Mouse (Mus musculus) hindbrain, embryonic 12.5 days (tissue): ENCODE results near the gene Mapk6. TPM values are rescaled to one million over a fixed set of nuclear protein-coding genes. Genes with fewer than 3 reads are reported as not detected.

Experiments
- ATAC-seq: fragments of 200-750 bp; cut with Nextera tagmentation; 2 replicates; pipeline ENCODE4 v1.8.0; 2017; ENCODE audit warnings: moderate TSS enrichment; ENCODE audit not compliant: low FRiP score
- H3K27ac ChIP-seq: fragments of 300-500 bp; sonication (generic); 2 replicates; pipeline ENCODE4 v1.5.1; 2016; ENCODE audit warnings: mild to moderate bottlenecking
- H3K27me3 ChIP-seq: fragments of 300-500 bp; sonication (generic); 2 replicates; pipeline ENCODE4 v1.6.1; 2016; ENCODE audit warnings: mild to moderate bottlenecking
- H3K36me3 ChIP-seq: fragments of 300-500 bp; sonication (generic); 2 replicates; pipeline ENCODE4 v1.6.1; 2016; ENCODE audit warnings: mild to moderate bottlenecking
- H3K4me1 ChIP-seq: fragments of 300-500 bp; sonication (generic); 2 replicates; pipeline ENCODE4 v1.6.1; 2016
- H3K4me2 ChIP-seq: fragments of 300-500 bp; sonication (generic); replicated peaks from 2 replicates; pipeline ENCODE4 v1.6.1; 2016; ENCODE audit warnings: mild to moderate bottlenecking
- H3K4me3 ChIP-seq: fragments of 300-500 bp; sonication (generic); 2 replicates; pipeline ENCODE4 v1.5.1; 2016; ENCODE audit warnings: mild to moderate bottlenecking
- H3K9ac ChIP-seq: fragments of 300-500 bp; sonication (generic); 2 replicates; pipeline ENCODE4 v1.6.1; 2016; ENCODE audit warnings: mild to moderate bottlenecking, moderate library complexity
- H3K9me3 ChIP-seq: fragments of 300-500 bp; sonication (generic); replicated peaks from 2 replicates; pipeline ENCODE4 v1.6.1; 2016; ENCODE audit warnings: mild to moderate bottlenecking
- WGBS: fragments of 180-500 bp; shearing (Covaris S2); methylation state at CpG from one replicate; pipeline ENCODE4 v1.1.7; 2016; 5-methylcytosine and 5-hydroxymethylcytosine counted together
- polyA plus RNA-seq: library from polyadenylated mRNA; unstranded; fragments of >200 nt; fragmentation: Nextera tagmentation; extraction: Ambion mirVana; gene quantifications from 2 replicates; pipeline ENCODE4 v1.2.1, GENCODE M21; 2016

The Mapk6 gene
- polyA plus RNA-seq, 1 experiment from 2014 or later, result 176 TPM

DNA sequence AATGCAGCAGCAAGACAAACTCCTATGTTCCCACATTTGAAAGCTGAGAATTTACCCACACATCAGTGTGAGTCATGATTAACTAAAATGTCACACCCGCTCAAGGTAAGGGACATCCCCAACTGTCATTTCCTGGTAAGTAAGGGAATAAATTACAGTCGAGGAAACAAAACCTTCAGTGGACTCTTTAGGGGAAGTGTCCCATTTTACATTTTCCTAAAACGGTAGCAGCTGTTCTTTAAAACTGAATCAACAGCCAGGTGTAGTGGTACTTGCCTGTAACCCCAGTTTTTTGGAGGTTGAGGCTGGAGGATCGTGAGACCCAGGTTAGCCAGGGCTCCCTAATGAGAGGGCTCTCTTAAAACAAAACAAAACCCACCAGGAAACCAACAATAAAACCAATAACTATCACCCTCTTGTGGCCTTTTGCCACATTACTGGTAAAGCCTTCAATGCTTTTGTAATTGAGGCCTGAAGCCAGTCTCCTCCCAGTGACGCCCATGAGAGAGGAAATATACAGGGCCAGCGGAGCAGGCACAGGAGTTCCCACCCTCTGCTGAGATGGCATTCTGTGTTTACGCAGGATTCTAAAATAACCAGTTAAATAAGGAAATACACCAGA lies 24.5 kb upstream of the Mapk6 start:
- 45% methylated on average over 7 of the region's 7 CpGs for WGBS
- Histone ChIP-seq H3K9ac (no peak overlapping the region), H3K4me2 (no peak overlapping the region), H3K9me3 (no peaks in the 10 kb centered on the region), H3K27me3 (no peaks in the 10 kb centered on the region), H3K36me3 (no peaks in the 10 kb centered on the region), H3K4me3 (no peak overlapping the region), H3K4me1 (peaks cover 9% of the 10 kb centered on the region; the same call in 1 of the 2 replicates), H3K27ac (no peak overlapping the region)
- ATAC-seq, result peak; percentile 37; the same call in 1 of the 2 replicates

DNA sequence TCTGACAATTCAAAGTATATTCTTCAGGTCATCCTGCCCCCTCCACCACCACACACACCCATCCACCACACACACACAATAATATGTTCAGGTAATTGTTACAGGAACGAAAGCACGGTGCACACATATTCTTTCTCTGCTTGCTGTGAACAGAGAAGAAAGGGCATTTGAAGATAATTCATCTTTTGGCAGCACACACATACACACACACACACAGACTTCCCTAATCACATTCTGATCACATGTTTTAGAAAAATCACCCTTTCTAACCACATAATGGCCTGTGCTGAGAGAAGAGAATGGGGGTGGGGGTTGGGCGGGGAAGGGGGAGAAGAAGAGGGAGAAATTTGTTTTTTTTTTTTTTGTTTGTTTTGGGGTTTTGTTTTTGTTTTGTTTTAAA lies 22.9 kb upstream of the Mapk6 start:
- 62% methylated on average over 3 of the region's 3 CpGs for WGBS
- ATAC-seq, result no peak

DNA sequence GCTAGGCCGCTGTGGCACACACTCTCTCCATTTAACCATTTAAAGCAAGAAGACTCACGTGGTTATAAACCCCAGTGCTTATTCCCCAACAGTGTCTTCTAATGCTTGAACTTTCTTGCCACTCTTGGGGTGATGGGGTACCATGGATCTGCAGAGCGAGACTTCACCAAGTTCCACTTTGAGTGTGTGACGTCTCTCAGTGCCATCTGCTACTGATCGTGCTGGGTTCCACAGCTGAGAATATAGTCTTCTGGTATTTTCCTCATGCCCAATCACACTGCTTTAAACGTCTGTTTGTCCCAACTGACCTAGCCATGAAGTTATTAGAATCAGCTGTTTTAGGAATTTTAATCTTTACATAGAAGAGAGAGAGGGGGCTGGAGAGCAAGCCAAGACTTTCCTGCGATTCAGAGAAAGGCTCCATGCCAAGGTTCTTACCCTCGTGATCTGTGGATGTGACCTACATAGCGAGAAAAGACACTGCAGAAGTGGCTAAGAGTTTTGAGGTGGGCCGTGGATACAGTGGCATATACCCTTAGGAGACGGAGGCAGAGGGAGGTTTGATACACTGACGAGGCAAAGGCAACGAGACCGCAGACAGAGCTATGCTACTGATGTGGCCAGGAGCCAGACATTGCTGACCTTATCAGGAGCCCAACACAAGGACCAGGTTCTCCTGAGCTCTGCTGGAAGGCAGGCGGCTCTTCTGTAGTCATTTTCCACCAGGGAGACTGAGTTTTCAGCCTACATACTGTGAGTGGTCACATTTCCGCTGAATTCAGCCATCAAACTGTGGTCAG lies 21.2 kb upstream of the Mapk6 start:
- no peak for ATAC-seq
- no peaks in the 10 kb centered on the region for H3K36me3 ChIP-seq
- no peak overlapping the region for H3K9ac ChIP-seq
- H3K27me3 ChIP-seq, result no peaks in the 10 kb centered on the region
- H3K27ac ChIP-seq, result no peak overlapping the region
- no peaks in the 10 kb centered on the region for H3K9me3 ChIP-seq
- no peak overlapping the region for H3K4me3 ChIP-seq
- H3K4me2 ChIP-seq, result no peak overlapping the region
- peaks cover 9% of the 10 kb centered on the region; the same call in 1 of the 2 replicates for H3K4me1 ChIP-seq
- 81% methylated on average over 16 of the region's 16 CpGs for WGBS

More for the DNA sequence above, 22.9 kb upstream of the Mapk6 start:
- Histone ChIP-seq H3K27me3 (no peaks in the 10 kb centered on the region), H3K27ac (no peak overlapping the region), H3K36me3 (no peaks in the 10 kb centered on the region), H3K4me1 (peaks cover 9% of the 10 kb centered on the region; the same call in 1 of the 2 replicates), H3K4me2 (no peak overlapping the region), H3K4me3 (no peak overlapping the region), H3K9me3 (no peaks in the 10 kb centered on the region), H3K9ac (no peak overlapping the region)

GRCm38 (mm10) chr9:75429657-75430056 lies 19.9 kb upstream of the Mapk6 start:
- 95% methylated on average over 1 of the region's 1 CpGs for WGBS
- no peaks in the 10 kb centered on the region for H3K36me3 ChIP-seq
- H3K27me3 ChIP-seq, result no peaks in the 10 kb centered on the region
- peaks cover 9% of the 10 kb centered on the region; the same call in 1 of the 2 replicates for H3K4me1 ChIP-seq
- H3K4me2 ChIP-seq, result no peak overlapping the region
- ATAC-seq, result no peak
- H3K9ac ChIP-seq, result no peak overlapping the region
- H3K9me3 ChIP-seq, result no peaks in the 10 kb centered on the region
- H3K27ac ChIP-seq, result no peak overlapping the region
- no peak overlapping the region for H3K4me3 ChIP-seq

DNA sequence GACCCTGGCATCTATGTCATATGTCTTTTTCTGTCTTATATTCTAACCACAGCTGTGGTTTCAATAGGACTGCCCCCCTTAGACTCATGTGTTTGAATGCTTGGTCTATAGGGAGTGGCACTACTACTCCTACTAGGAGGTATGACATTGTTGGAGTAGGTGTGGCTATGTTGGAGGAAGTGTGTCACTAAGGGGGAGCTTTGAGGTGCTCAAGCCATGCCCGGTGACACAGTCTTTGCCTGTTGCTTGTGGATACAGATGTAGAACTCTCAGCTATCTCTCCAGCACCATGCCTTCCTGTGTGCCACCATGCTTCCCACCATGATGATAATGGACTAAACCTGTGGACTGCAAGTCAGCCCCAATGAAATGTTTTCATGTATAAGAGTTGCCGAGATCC lies 19.2 kb upstream of the Mapk6 start:
- Histone ChIP-seq H3K27me3 (no peaks in the 10 kb centered on the region), H3K9ac (no peak overlapping the region), H3K4me2 (no peak overlapping the region), H3K9me3 (no peaks in the 10 kb centered on the region), H3K4me3 (no peak overlapping the region), H3K4me1 (peaks cover 5% of the 10 kb centered on the region; the same call in 1 of the 2 replicates), H3K27ac (no peak overlapping the region), H3K36me3 (no peaks in the 10 kb centered on the region)
- 98% methylated on average over 2 of the region's 2 CpGs for WGBS
- ATAC-seq, result no peak

DNA sequence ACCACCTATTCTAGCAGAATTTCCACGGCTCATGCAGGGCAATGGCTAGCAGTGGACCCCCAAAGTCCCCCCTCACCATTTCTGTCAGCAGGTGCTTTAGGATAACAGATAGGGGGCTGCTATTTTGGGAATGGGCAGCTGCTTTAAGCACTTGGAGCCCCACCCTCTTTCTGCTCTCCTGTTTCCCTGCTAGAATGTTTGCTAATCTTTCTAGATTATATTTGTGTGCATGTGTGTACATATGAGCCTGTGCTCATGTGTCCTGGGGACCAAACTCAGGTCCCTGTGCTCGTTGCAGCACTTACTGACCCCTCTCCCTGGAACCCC lies 18.4 kb upstream of the Mapk6 start:
- no peak overlapping the region for H3K4me3 ChIP-seq
- H3K4me2 ChIP-seq, result no peak overlapping the region
- no peak for ATAC-seq
- H3K9ac ChIP-seq, result no peak overlapping the region
- no peaks in the 10 kb centered on the region for H3K27me3 ChIP-seq
- H3K9me3 ChIP-seq, result no peaks in the 10 kb centered on the region
- peaks cover 5% of the 10 kb centered on the region; the same call in 1 of the 2 replicates for H3K4me1 ChIP-seq
- 59% methylated on average over 2 of the region's 2 CpGs for whole genome bisulfite sequencing
- no peak overlapping the region for H3K27ac ChIP-seq
- no peaks in the 10 kb centered on the region for H3K36me3 ChIP-seq

DNA sequence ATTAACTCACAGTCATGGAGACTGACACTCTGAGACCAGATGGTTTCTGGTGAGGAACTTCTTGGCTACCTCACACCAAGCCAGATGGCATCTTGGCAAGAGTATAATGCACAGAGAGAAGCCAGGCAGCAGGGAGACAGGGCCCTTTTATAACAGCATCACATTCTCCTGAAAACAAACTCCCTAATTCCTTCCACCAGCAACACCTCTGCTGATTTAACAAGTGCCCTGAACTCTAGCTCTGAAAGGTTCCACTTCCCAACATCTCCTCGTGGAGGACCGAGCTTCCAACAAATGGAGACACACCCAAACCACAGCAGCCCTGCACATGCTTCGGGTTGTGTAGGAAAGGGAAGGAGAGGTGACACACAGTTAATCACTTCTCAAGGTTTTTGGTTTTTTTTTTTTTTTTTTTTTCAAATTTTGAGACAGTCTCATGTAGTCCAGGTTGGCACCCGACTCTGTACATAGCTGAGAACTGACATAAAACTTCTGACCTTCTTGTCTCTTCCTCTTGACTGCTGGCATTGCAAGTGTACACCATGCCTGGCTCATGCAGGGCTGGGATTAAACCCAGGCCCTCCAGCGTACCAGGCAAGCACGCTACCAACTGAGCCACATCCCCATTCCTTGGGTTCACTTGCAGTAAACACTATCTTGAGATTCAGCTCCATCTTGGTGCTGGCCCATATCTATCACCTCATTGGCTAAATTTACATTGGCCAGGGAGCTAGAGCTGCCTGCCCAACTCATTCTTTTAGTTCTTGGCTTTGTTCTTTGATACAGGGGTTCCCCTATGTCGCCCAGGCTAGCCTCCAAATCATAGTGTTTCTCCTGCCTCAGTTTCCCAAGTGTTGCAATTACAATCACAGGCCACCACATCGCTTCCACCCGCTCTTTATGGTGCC lies 17.8 kb upstream of the Mapk6 start:
- Histone ChIP-seq H3K9ac (no peak overlapping the region), H3K4me2 (no peak overlapping the region), H3K9me3 (no peaks in the 10 kb centered on the region), H3K27me3 (no peaks in the 10 kb centered on the region), H3K4me1 (peaks cover 5% of the 10 kb centered on the region; the same call in 1 of the 2 replicates), H3K36me3 (no peaks in the 10 kb centered on the region), H3K27ac (no peak overlapping the region), H3K4me3 (no peak overlapping the region)
- 84% methylated on average over 9 of the region's 9 CpGs for WGBS
- no peak for ATAC-seq

DNA sequence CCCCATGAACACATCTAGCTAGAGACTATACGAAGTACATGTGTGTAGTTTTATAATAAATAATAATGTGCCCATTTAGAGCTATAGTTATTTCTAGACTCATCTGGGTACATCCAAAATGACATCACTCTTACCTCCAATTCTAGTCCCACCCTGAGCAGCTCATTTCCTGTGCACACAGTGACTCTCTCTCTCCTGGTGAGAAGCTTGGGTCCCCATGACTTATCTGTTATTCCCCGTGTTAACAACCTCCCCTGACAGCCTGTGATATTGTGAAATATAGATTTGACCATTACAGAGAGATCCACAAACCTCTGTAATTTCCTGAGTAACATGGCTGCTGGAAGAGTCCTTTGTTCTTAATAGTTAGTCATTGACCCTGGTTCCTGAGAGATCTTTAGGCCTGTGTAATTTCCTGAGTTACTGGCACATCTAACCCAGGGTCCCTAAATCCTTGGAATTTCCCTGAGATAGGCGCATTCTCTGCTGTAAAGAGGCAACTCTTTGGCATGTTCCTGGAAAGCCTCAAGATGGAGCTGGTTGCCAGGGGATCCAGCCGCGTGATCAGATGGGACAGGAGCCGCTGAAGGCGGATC lies 16.1 kb upstream of the Mapk6 start:
- Histone ChIP-seq H3K9ac (no peak overlapping the region), H3K9me3 (no peaks in the 10 kb centered on the region), H3K4me2 (no peak overlapping the region), H3K27me3 (no peaks in the 10 kb centered on the region), H3K4me1 (peaks cover 5% of the 10 kb centered on the region; the same call in 1 of the 2 replicates), H3K27ac (no peak overlapping the region), H3K36me3 (no peaks in the 10 kb centered on the region), H3K4me3 (no peak overlapping the region)
- 87% methylated on average over 7 of the region's 7 CpGs for WGBS
- ATAC-seq, result no peak

GRCm38 (mm10) chr9:75424358-75425150 lies 14.7 kb upstream of the Mapk6 start:
- Histone ChIP-seq H3K9ac (no peak overlapping the region), H3K4me2 (no peak overlapping the region), H3K9me3 (no peaks in the 10 kb centered on the region), H3K4me1 (peaks cover 5% of the 10 kb centered on the region; the same call in 1 of the 2 replicates), H3K4me3 (no peak overlapping the region), H3K27me3 (no peaks in the 10 kb centered on the region), H3K36me3 (no peaks in the 10 kb centered on the region), H3K27ac (no peak overlapping the region)
- ATAC-seq, result no peak
- 58% methylated on average over 6 of the region's 6 CpGs for WGBS

DNA sequence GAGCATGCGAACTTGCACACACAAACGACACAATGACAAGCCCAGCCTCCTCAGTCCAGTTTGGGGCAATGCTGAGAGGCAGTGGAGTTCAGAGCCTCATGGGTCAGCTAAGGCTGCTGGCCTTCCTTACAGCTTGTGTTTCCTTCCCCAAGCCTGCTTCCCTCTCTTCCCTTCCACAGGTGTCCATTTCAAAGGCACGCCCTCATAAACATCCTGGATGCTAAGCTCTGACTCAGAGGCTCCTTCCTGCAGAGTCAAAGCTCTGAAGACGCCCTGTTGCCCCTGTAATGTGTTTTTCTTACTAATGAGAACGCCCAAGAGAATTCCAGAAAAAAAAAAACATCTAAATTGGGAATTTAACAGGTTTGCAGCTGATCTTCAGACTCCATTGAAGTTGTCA lies 13.9 kb upstream of the Mapk6 start:
- no peak for ATAC-seq
- 68% methylated on average over 5 of the region's 5 CpGs for WGBS

GRCm38 (mm10) chr9:75422251-75422691 lies 12.5 kb upstream of the Mapk6 start:
- Histone ChIP-seq H3K4me3 (no peak overlapping the region), H3K4me1 (peaks cover 5% of the 10 kb centered on the region; the same call in 1 of the 2 replicates), H3K9ac (no peak overlapping the region), H3K27me3 (no peaks in the 10 kb centered on the region), H3K27ac (no peak overlapping the region), H3K9me3 (no peaks in the 10 kb centered on the region), H3K36me3 (no peaks in the 10 kb centered on the region), H3K4me2 (no peak overlapping the region)
- no peak for ATAC-seq
- 87% methylated on average over 3 of the region's 3 CpGs for WGBS

More for the DNA sequence above, 13.9 kb upstream of the Mapk6 start:
- no peaks in the 10 kb centered on the region for H3K36me3 ChIP-seq
- no peaks in the 10 kb centered on the region for H3K27me3 ChIP-seq
- no peaks in the 10 kb centered on the region for H3K9me3 ChIP-seq
- H3K27ac ChIP-seq, result no peak overlapping the region
- H3K4me3 ChIP-seq, result no peak overlapping the region
- no peak overlapping the region for H3K9ac ChIP-seq
- H3K4me1 ChIP-seq, result peaks cover 5% of the 10 kb centered on the region; the same call in 1 of the 2 replicates
- H3K4me2 ChIP-seq, result no peak overlapping the region
